Comparison of ENCODE assay signal across 8 mouse cellular contexts in genomic region chr19:44363529-44363928, GRCm38 (mm10). TPM values are rescaled to one million over a fixed set of nuclear protein-coding genes. Genes with fewer than 3 reads are reported as not detected.
DNase-seq lines count a peak whose midpoint lies in the region; ATAC-seq and TF ChIP-seq lines count a peak whose summit lies in the region.

No protein-coding gene starts in this region.

- no peak overlapping the region for H3K9ac ChIP-seq in heart, embryonic 11.5 days (ENCODE audit: low read depth, low read length)
- no peak overlapping the region for H3K9ac ChIP-seq in stomach, postnatal 0 days (ENCODE audit: low read length)

- intact Hi-C loops in left cerebral cortex, postnatal 36 days (cut with DNase I): loop anchor here (5.0 kb wide), 1 partner anchor 61 kb away; no protein-coding TSS in a partner anchor

- H3K27me3 ChIP-seq in heart, embryonic 11.5 days (ENCODE audit: control insufficient read depth, insufficient read depth, low read length): no peaks in the 10 kb centered on the region
- no peaks in the 10 kb centered on the region for H3K27me3 ChIP-seq in stomach, postnatal 0 days (ENCODE audit: control insufficient read depth, insufficient read depth, low read length)

- H3K4me1 ChIP-seq in heart, embryonic 11.5 days (ENCODE audit: control insufficient read depth, insufficient read depth, low read length): no peaks in the 10 kb centered on the region
- H3K4me1 ChIP-seq in stomach, postnatal 0 days (replicated peaks; ENCODE audit: control insufficient read depth, insufficient read depth): no peaks in the 10 kb centered on the region

- no peak overlapping the region for H3K27ac ChIP-seq in heart, embryonic 11.5 days (ENCODE audit: low read depth, low read length)
- no peak overlapping the region for H3K27ac ChIP-seq in stomach, postnatal 0 days (replicated peaks)

- WGBS in heart, embryonic 11.5 days (ENCODE audit: insufficient replicate concordance): 22% methylated on average over 13 of the region's 13 CpGs
- 18% methylated on average over 13 of the region's 13 CpGs for WGBS in stomach, postnatal 0 days

- H3K36me3 ChIP-seq in heart, embryonic 11.5 days (ENCODE audit: control insufficient read depth, insufficient read depth, low read length): no peaks in the 10 kb centered on the region
- H3K36me3 ChIP-seq in stomach, postnatal 0 days (ENCODE audit: control insufficient read depth, insufficient read depth, low read length): no peaks in the 10 kb centered on the region

- DNase-seq in heart, adult 18-20 months: peak; percentile 42 to 73
- DNase-seq in c-Kit-positive CD71-negative TER-119-negative erythroid progenitor cells, embryonic 14.5 days (ENCODE audit: low read depth): peak; percentile 76
- DNase-seq in kidney, adult 11 months: peak; percentile 45
- peak; percentile 57 to 58 for DNase-seq in left cerebral cortex, postnatal 36 days (ENCODE audit: low spot score in 2 of 2)
- peak; percentile 81 for DNase-seq in stomach, postnatal 0 days (ENCODE audit: low spot score)

- no peaks in the 10 kb centered on the region for H3K9me3 ChIP-seq in heart, embryonic 11.5 days (replicated peaks; ENCODE audit: control insufficient read depth, low read length)
- H3K9me3 ChIP-seq in stomach, postnatal 0 days (ENCODE audit: control insufficient read depth, low read length): no peaks in the 10 kb centered on the region

- no peak for ATAC-seq in heart, embryonic 11.5 days (replicated peaks; ENCODE audit: insufficient number of reproducible peaks, low FRiP score, low TSS enrichment)
- peak; percentile 88 for ATAC-seq in frontal cortex, adult (ENCODE audit: low TSS enrichment)
- peak; percentile 91 for ATAC-seq in monocyte, adult 5-6 weeks (replicated peaks; ENCODE audit: insufficient number of reproducible peaks, low FRiP score, low TSS enrichment, poor library complexity, severe bottlenecking)
- ATAC-seq in stomach, postnatal 0 days (ENCODE audit: low FRiP score, low TSS enrichment): peak; percentile 64

- peak; percentile 95 for TF ChIP-seq CTCF in stomach, postnatal 0 days (IDR thresholded peaks at IDR 0.05; ENCODE audit: low read depth)

- no peak for TF ChIP-seq EP300 in stomach, postnatal 0 days (optimal IDR thresholded peaks at IDR 0.05)

- H3K4me3 ChIP-seq in heart, embryonic 11.5 days (ENCODE audit: low read depth, low read length): no peak overlapping the region
- no peak overlapping the region for H3K4me3 ChIP-seq in stomach, postnatal 0 days (ENCODE audit: low read depth, low read length)

- H3K4me2 ChIP-seq in heart, embryonic 11.5 days: no peak overlapping the region
- no peak overlapping the region for H3K4me2 ChIP-seq in stomach, postnatal 0 days (replicated peaks; ENCODE audit: low read depth)

RNA-seq across cellular contexts. Expression of gene Scd4, which starts 30.6 kb away (rescaled TPM):
- total RNA-seq in heart, adult 18-20 months (2021): 1 to 10 TPM; 4.3 to 7.8 TPM
- 0.11 and 0.18 TPM in 2 replicates for polyA plus RNA-seq in heart, embryonic 11.5 days (2014; fragmentation: Nextera tagmentation; extraction: Ambion mirVana)
- total RNA-seq in left cerebral cortex, postnatal 36 days (2021): 1 to 10 TPM; 2.2 to 3.1 TPM
- total RNA-seq in monocyte, adult 5-6 weeks (2017): 1.7 TPM in 1 of 3 replicates, not detected in the others
- polyA plus RNA-seq in stomach, postnatal 0 days (2015; fragmentation: Nextera tagmentation; extraction: Ambion mirVana): 0.08 TPM in 1 of 2 replicates, not detected in the other

RNA-seq across cellular contexts. Expression of gene Scd1, which starts 44.1 kb away (rescaled TPM):
- 100 to 1,000 TPM in 1 of 2 experiments, 10 to 100 TPM in 1; 30.8 to 212 TPM for total RNA-seq in heart, adult 18-20 months (2021)
- 2.1 and 2.2 TPM in 2 replicates for polyA plus RNA-seq in heart, embryonic 11.5 days (2014; fragmentation: Nextera tagmentation; extraction: Ambion mirVana)
- total RNA-seq in left cerebral cortex, postnatal 36 days (2021): 100 to 1,000 TPM; 141 to 168 TPM
- total RNA-seq in monocyte, adult 5-6 weeks (2017): 26.3 to 41.6 TPM (median 32.4 TPM) in 3 replicates
- 1.3 and 1.7 TPM in 2 replicates for polyA plus RNA-seq in stomach, postnatal 0 days (2015; fragmentation: Nextera tagmentation; extraction: Ambion mirVana)
